Mouse (Mus musculus): ENCODE data around the gene Nudt17. TPM values are rescaled to one million over a fixed set of nuclear protein-coding genes. Genes with fewer than 3 reads are reported as not detected.
"Not testable (repeated sequence)": the region's sequence is repeated elsewhere in the genome, so short reads cannot be mapped to it uniquely, and the experiment has no call there.

Gene Nudt17
- total RNA-seq, 1 experiment from 2014 or later: 0.57 TPM

DNA sequence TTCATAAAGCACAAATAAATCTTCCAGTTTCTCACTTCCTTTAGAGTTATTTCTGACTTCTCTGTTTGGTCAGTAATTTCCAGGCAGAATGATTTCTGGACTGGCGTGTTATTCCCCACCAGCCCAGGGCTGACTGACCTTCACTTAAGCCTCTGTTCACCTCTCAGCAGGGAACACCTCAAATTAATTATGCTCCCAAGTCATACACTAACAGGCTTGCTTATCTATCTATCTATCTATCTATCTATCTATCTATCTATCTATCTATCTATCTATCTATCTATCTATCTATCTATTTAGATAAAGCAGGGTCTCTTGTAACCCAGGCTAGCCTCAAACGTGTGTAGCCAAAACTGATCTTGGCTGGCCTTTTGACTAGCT lies 312 bp upstream of the Nudt17 start:
- ATAC-seq (replicated peaks; ENCODE audit: insufficient number of reproducible peaks, low FRiP score, low TSS enrichment, poor library complexity, severe bottlenecking): no peak

DNA sequence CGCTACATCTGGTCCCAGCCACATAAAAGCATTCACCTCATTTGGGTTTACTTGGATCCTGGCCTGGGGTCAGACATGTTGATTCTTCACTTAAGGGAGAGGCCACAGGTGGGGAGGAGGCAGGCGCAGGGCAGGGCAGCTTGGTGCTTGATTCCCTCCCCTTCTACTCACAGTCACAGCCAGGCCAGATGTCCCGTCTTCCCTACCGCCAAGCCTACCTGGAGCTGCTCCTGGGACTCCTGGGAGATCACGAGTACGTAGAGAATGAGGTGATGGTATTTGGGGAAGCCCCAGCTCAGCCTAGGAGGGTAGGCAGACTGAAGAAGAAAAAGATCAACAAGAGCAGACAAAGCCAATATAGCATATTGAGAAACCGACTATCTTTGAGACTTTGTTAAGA lies 1.4 kb downstream of the Nudt17 start:
- no peak for ATAC-seq (replicated peaks; ENCODE audit: insufficient number of reproducible peaks, low FRiP score, low TSS enrichment, poor library complexity, severe bottlenecking)

DNA sequence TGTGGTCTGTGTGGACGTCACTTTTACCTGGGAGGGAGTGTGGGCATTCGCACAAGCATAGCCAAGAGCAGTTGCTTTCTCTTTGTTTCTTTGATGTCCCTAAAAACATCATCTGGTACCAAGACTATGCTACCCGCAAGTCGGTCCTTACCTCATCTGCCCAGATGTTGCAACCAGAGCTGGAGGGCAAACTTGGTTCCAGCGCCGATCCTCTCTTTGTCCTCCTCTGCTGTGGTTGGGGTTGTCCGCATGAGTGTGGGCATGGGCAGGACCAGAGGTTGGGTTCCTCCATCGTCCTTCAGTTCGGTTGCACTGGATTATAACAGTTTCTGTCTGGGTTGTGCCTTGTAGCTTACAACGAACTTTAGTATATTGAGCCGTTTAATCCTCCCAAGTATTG lies 2.1 kb downstream of the Nudt17 start:
- no peak for ATAC-seq (replicated peaks; ENCODE audit: insufficient number of reproducible peaks, low FRiP score, low TSS enrichment, poor library complexity, severe bottlenecking)

DNA sequence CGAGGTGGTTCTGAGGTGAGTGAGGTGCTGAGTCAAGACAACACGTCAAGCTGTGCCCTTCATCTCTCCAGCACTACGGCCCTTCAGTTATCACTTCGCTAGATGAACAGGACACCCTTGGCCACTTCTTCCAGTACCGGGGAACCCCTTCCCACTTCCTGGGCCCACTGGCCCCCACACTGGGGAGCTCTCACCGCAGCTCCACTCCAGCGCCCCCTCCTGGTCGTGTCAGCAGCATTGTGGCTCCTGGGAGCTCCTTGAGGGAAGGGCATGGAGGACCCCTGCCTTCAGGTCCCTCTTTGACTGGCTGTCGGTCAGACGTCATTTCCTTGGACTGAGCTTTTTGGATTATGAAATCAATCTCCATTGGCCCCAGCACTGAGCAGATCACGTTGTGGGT lies 3.6 kb downstream of the Nudt17 start:
- no peak for ATAC-seq (replicated peaks; ENCODE audit: insufficient number of reproducible peaks, low FRiP score, low TSS enrichment, poor library complexity, severe bottlenecking)

DNA sequence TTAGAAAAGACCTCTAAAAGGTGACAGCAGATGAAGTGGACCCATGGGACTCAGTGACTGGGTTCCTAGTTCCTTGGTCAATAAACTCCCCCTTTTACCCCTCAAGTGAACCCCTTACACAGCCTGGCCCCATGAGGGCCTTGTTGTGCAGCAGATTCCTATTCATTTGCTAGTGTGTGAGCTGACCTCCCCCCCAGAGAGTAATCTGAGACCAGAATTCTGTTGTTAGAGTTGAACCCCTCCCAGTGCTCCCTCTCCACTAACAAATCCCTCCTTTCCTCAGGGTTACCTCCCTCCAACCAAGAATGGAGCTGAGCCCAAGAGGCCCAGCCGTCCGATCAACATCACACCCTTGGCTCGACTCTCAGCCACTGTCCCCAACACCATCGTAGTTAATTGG lies 7.4 kb downstream of the Nudt17 start:
- ATAC-seq (replicated peaks; ENCODE audit: insufficient number of reproducible peaks, low FRiP score, low TSS enrichment, poor library complexity, severe bottlenecking): no peak

DNA sequence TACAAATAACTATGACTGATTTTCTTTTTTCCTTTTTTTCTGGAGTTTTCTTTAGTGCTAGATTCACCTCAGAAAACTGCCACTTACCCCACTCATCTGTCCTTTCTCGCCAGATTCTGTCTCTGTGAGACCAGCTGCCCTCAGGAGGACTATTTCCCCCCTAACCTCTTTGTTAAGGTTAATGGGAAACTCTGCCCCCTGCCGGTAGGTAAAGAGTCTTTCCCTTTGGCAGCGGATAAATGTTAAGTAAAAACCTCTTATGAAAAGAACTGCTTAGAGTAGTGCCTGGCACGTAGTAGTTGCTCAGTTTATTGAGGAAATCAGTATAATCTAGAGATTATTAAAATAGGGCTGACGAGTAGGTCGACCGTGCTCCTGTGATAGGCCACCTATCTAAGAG lies 8.0 kb downstream of the Nudt17 start:
- ATAC-seq (replicated peaks; ENCODE audit: insufficient number of reproducible peaks, low FRiP score, low TSS enrichment, poor library complexity, severe bottlenecking): no peak

- no peak for ATAC-seq (replicated peaks; ENCODE audit: insufficient number of reproducible peaks, low FRiP score, low TSS enrichment, poor library complexity, severe bottlenecking)
Measured at GRCm38 (mm10) chr3:96698993-96699690, 9.2 kb downstream of the Nudt17 start.

GRCm38 (mm10) chr3:96696766-96697732 lies 11.3 kb downstream of the Nudt17 start:
- ATAC-seq (replicated peaks; ENCODE audit: insufficient number of reproducible peaks, low FRiP score, low TSS enrichment, poor library complexity, severe bottlenecking): peak; percentile 71

- ATAC-seq (replicated peaks; ENCODE audit: insufficient number of reproducible peaks, low FRiP score, low TSS enrichment, poor library complexity, severe bottlenecking): peak; percentile 51
Measured at GRCm38 (mm10) chr3:96696198-96696765, 12.1 kb downstream of the Nudt17 start, which contains the start of gene Pias3. Gene Pias3 (plus strand): TSS chr3:96696384.

DNA sequence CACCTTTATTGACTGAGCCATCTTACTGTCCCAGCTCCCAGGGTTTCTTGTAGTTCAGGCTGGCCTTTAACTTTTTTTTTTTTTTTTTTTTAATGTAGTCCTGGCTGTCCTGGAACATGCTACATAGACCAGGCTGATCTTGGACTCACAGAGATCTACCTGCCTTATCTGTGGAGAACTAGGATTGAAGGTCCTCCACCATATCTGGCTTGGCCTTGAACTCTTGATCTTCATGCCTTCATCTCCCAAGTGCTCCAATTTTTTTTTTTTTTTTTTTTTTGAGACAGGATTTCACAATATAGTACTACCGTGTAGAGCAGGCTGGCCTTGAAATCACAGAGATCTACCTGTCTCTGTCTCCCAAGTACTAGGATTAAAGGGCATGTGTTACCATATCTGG lies 14.8 kb downstream of the Nudt17 start:
- ATAC-seq (replicated peaks; ENCODE audit: insufficient number of reproducible peaks, low FRiP score, low TSS enrichment, poor library complexity, severe bottlenecking): no peak

- ATAC-seq (replicated peaks; ENCODE audit: insufficient number of reproducible peaks, low FRiP score, low TSS enrichment, poor library complexity, severe bottlenecking): no peak
Measured at GRCm38 (mm10) chr3:96692506-96692905, 15.9 kb downstream of the Nudt17 start.

GRCm38 (mm10) chr3:96690298-96690697 lies 18.1 kb downstream of the Nudt17 start:
- 0 out of 2 replicates have a peak, but pooled peaks have one; percentile 36 for ATAC-seq (replicated peaks; ENCODE audit: insufficient number of reproducible peaks, low FRiP score, low TSS enrichment, poor library complexity, severe bottlenecking)

- ATAC-seq (replicated peaks; ENCODE audit: insufficient number of reproducible peaks, low FRiP score, low TSS enrichment, poor library complexity, severe bottlenecking): no peak
Measured at GRCm38 (mm10) chr3:96688854-96689253, 19.5 kb downstream of the Nudt17 start.

- ATAC-seq (replicated peaks; ENCODE audit: insufficient number of reproducible peaks, low FRiP score, low TSS enrichment, poor library complexity, severe bottlenecking): not testable (repeated sequence)
Measured at GRCm38 (mm10) chr3:96686057-96686456, 22.3 kb downstream of the Nudt17 start.

- ATAC-seq (replicated peaks; ENCODE audit: insufficient number of reproducible peaks, low FRiP score, low TSS enrichment, poor library complexity, severe bottlenecking): no peak
Measured at GRCm38 (mm10) chr3:96684822-96685156, 23.6 kb downstream of the Nudt17 start.

DNA sequence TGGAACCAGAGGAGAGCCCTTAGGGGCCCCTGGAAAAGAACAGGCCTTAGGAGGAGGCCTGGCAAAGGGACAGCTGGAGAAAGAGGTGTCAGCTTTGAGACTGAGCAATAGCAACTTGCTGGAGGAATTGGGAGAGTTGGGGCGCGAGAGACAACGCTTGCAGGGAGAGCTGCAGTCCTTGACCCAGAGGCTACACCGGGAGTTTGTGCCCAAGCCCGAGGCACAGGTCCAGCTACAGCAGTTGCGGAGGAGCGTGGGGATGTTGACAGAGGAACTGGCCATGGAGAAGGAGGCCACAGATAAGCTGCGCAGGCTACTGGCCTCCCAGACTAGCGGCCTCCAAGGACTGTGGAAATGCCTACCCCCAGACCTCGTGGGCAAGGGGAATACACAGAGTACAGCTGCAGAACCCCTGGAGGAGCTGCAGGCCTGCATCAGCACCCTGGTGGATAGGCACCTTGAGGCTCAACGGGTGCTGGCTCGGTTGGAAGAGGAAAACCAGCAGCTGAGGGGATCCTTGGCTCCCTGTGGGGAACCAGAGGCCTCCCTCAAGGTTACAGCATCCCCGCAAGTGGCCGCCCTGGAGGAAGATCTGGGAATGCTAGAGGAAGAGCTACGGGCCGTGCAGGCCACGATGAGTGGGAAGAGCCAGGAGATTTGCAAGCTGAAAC lies 24.1 kb downstream of the Nudt17 start:
- ATAC-seq (replicated peaks; ENCODE audit: insufficient number of reproducible peaks, low FRiP score, low TSS enrichment, poor library complexity, severe bottlenecking): no peak

GRCm38 (mm10) chr3:96683496-96683895 lies 24.9 kb downstream of the Nudt17 start:
- ATAC-seq (replicated peaks; ENCODE audit: insufficient number of reproducible peaks, low FRiP score, low TSS enrichment, poor library complexity, severe bottlenecking): no peak

DNA sequence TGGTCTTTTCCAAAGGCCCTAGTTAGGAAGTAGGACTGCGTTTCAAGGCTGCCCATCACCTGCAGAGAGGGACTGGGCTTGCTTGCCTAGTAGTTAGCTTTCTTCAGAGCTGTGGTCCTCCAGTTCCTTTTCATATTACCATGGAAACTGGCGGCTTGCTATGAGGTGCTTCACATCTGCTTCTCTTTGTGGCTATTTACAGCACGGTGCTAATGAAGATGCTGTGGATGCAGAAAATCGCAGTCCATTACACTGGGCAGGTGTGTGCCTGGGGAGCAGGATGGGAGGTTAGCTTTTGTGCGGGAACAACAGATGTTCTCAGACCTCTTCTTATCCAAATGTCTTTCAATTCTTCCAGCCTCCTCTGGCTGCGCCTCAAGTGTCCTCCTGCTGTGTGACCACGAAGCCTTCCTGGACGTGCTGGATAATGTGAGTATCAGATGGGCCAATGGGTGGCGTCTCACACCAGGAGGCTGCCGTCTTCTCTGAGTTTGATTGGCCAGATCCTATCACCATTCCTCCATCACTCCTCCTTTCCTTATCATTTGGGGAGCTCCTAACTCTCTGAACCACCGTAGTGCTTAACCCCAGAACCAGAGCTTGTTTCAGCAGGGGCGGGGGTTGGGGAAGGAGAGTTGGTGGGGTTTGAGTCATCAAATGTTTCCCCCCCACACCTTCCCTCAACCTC lies 27.9 kb downstream of the Nudt17 start:
- ATAC-seq (replicated peaks; ENCODE audit: insufficient number of reproducible peaks, low FRiP score, low TSS enrichment, poor library complexity, severe bottlenecking): no peak

All from monocyte, adult 5-6 weeks (primary cell).